Mouse (Mus musculus): Measurements from ENCODE around the gene Sptbn4.

DNA sequence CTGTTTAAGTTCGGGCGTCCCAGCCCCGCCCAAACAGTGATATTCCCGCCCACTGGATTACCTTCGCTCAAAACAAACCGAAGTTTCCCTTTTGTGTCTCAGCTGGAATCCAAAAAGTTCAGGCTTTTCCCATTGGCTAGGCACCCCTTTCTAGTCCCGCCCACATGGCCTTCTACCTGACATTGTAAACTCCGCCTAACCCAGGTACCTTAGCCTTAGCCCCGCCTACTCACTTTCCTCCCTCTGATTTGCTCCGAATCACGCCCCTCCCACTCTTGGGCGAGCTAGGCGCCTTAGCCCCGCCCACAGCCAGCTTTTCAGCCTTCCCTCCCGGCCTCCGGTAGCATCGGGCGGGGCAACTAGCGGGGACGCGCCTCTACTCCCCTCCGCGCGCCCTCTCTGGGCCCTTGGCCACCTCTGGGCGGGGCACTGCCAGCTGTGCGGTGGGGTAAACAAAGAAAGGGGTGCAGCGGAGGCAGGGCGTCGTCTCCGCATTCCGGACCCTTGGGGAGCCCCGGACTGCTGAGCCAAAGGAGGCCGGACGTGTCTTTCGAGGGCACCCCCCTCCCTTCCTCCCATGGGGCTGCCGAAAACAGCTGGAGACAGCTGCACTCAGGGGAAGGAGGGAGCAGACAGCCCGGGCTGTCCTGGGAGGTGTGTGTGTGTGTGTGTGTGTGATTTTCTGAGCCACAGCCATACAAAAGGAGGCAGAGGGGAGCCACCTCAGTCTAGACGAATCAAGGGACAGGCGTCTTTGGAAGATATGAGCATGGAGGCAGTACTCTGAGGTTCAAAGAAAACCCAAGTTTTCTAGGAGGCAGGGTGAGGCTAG is 116.6 kb downstream of the Sptbn4 start:
- TF ChIP-seq CTCF (IDR thresholded peaks at IDR 0.05; ENCODE audit: low read depth) (no peak), EP300 (IDR thresholded peaks at IDR 0.05; ENCODE audit: low read depth) (no peak)
